Mouse (Mus musculus) cerebellum, postnatal 25 days (tissue): ENCODE measurements at regions not wholly inside any gene's neighbourhood (a gene's known extent, or its start where the extent isn't known, plus 50 kb on each side); places are given as distances from the start of the nearest gene placed in this dataset.
"Not testable (repeated sequence)": the region's sequence is repeated elsewhere in the genome, so short reads cannot be mapped to it uniquely, and the experiment has no call there.

ENCODE experiments used
- DNase-seq, 2 experiments: peaks; one replicate each; pipeline ENCODE4 v3.0.0; 2021; ENCODE audit warnings: mixed read lengths in 2 of 2

- DNase-seq: peak in 1 of 2 experiments; percentile 9
Observed at GRCm38 (mm10) chr7:62179387-62179786, 167.0 kb upstream of the Ndn start.

DNA sequence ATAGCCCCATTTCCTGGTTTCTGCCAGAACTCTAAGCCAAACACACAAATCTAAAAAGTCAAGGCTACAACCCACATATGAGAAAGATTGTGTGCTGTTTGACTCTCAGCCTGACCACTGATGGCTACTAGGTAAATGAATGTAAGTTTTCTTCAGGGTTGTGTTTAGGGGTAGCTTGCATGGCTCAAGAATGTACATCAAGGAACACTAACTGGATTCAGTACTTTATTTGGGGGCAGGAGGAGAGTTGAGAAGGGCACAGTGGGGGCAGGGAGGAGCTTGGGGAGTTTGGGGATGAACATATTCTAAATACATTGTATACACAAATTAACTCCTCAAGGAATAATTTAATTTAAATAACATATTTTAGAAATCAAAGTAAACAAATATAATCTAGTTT is 137.8 kb upstream of the Ndn start:
- peak in 1 of 2 experiments; percentile 3 for DNase-seq

- peak; percentile 51 to 63 for DNase-seq
Observed at GRCm38 (mm10) chr7:62209117-62209700, 137.2 kb upstream of the Ndn start.

DNA sequence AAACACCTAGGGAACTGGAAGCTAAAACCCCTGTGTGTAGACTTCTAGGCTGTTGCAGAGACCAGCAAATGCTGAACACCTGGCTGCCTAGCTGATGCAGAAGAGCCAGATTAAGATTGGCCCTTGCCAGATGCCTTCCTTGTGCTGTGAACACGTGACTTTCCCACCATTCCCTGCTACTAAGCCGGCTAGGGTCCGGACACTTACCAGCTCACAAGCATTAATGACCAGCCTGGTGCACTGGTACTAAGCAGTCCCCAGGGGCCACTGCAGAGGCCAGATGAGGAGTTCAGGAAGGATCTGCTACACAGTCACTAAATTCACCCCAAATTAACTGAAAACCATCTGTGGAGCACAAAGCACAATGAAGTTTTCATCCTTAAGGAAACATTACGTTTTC is 121.2 kb upstream of the Ndn start:
- peak; percentile 2 to 7 for DNase-seq

DNA sequence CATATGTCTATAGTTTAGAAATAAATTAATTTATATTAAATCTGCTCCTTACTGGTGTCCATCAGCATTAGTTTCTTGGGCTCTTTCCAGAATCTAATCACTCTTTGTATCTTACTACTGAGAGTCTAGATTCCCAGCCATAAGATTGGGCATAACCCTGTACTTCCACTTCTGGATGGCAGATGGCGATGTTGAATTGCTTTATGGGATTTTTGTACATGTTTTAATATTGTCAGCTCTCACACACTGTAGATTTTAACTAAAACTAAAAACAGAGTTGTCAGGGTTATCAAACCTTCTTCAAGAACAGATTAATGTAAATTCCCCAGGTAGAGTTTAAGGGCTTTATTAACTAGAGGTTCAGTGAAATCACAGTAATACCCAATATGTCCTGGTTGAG is 118.6 kb upstream of the Ndn start:
- peak; percentile 6 to 41 for DNase-seq

DNA sequence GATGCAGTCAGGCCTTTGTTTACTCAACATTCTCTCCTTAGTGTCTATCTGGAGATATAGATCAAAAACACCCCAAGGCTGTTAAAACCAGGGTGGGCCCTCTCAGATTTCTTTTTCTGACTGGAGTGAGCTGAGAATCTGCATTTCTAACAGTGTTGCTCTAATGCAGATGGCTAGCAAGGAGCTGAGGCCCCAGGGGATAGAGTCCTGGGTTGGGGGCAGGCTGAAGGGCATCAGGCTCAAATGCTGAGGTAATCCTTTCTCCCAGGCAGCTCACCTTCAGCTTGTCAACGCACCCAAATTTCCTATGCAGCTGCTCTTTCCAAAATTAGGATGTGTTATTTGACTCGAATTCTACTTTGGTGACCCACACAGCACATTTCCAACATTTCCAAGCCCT is 115.7 kb upstream of the Ndn start:
- no peak for DNase-seq

DNA sequence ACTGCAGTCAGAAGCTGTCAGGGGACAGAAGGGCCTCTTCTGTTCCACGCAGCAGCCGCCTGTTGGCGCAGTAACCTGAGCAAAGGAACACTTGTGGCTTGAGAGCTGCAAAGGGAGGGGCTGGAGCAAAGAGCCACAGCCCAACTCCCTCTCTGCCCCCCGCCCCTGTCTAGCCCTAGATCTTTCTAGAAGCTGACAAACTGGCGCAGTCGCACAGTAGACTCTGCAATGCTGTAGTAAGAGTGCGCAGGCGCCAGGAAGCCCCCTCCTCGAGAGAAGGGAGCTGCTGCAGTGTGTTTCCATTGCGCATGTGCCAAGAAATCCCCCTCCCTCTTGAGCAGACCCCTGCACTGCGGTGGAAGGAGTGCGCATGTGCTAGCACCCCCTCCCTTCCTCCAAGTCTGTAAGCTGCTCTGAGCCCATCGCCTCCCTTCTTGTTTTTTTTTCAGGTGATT is 115.2 kb upstream of the Ndn start:
- DNase-seq: peak; percentile 7 to 8

DNA sequence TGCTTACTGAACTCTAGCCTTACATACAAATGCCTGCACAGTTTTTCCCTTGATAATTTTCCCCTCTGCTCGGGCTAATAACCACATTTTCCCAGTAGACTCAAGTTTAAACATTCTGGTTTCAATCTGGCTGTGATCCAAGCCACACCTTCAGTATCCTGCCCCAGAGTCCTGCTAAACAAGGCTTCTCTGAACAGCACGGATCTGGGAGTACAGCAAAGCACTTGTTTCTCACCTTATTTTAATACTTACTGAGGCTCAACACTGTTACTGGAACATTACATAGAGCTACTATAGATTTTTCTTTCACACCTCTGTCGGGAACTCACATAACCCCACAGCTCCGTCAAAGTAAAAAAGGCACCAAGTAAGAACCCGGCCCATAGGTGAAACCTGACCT is 114.3 kb upstream of the Ndn start:
- DNase-seq: no peak

- no peak for DNase-seq
Observed at GRCm38 (mm10) chr7:62234037-62234436, 112.3 kb upstream of the Ndn start.

DNA sequence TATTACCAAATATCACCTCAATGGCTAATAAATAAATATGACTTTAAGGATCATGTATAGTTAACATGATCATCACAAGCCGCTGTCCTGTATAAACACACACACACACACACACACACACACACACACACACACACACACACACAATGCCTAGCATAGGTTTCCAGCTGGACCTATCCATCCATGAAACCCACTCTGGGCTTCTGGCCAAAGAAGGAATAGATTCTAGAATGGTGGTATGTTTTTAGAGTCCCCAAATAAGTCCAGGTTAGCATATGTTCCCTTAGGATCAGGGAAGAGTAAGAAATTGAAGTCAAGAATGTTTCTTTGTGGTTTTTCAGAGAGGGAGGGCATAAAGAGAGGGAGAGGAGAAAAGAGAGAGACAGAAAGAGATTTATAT is 110.6 kb upstream of the Ndn start:
- DNase-seq: no peak

- no peak for DNase-seq
Observed at GRCm38 (mm10) chr7:62261688-62262114, 84.7 kb upstream of the Ndn start.

- DNase-seq: not testable (repeated sequence)
Observed at GRCm38 (mm10) chr7:62262174-62262573, 84.2 kb upstream of the Ndn start.

DNA sequence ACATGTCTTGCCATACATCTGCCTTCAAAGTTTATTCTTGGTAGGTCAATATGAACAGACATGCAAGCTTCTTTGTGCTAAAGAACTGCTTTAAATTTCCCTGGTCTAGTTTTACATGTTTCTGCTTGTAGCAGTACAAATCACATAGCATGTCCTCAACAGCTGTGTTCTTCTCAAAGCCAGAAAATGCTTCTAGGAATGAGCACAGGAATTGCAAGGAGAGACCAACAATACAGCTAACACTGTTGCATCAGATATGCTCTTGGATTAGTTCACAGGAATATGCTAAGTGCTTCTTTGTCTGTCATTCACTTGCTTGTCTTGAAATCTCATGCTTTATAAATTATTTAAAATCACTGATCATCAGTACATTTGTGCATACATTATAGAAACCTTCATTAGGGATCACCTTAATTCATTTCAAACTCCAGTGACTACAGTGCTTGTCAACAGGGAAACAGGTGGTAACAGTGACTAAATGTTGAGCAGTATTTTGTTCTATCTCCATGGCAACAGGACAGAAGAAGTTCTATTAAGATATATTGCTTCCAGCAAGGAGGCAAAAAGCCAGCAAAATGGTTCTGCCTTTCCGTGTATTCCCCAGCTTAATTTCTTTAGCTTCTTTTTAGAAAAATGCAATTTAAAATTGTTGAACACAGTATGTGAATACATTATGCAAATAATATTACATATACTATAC is 77.1 kb upstream of the Ndn start:
- DNase-seq: no peak

DNA sequence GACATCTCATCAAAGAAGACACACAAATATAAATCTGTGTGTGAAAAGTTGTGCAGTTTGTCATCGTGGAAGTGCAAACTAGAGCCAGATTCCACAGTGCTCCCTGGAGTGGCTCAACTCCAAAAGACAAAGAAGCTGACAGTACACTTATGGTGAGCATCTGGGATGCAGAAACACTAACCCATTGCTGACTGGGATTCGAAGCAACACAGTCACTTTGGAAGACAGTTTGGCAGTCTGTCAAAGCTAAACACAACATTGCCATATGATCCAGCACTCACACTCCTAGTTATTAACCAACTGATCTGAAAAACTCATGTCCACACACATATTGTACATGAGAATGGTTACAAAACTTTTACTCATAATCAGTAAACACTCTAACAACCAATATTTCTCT is 70.2 kb upstream of the Ndn start:
- DNase-seq: no peak

DNA sequence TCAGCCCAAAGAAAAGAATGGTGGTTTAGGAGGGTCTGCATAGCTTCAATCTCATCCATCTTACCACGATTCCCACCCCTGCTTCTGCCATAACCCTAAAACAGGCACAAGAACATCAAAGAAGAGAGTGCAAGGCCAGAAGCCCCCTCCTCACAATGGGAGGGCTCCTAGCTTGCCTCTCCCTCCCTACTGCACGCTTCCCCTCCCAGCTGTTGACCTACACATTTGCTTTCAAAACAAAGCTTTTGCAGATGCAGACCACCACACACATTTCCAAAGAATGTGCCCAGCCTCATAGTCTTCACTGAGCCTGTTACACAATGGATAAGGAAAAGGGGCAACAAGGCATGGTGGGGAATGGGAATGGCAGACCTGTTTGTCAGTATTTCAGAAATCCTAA is 67.9 kb upstream of the Ndn start:
- DNase-seq: no peak

GRCm38 (mm10) chr7:62279022-62279421 is 67.3 kb upstream of the Ndn start:
- DNase-seq: no peak
